In genomic region chr1:191834825-191835224, GRCm38 (mm10) we compare ENCODE assay signal across 8 mouse cellular contexts. TPM values are rescaled to one million over a fixed set of nuclear protein-coding genes. Genes with fewer than 3 reads are reported as not detected.
DNase-seq lines count a peak whose midpoint lies in the region; ATAC-seq and TF ChIP-seq lines count a peak whose summit lies in the region.

No protein-coding gene starts in this region.

- H3K36me3 ChIP-seq in heart, embryonic 13.5 days, result peaks cover 43% of the 10 kb centered on the region
- peaks cover 34% of the 10 kb centered on the region for H3K36me3 ChIP-seq in kidney, embryonic 15.5 days
- H3K36me3 ChIP-seq in liver, embryonic 16.5 days (ENCODE audit: control insufficient read depth, insufficient read depth), result peaks cover 26% of the 10 kb centered on the region
- H3K36me3 ChIP-seq in neural tube, embryonic 13.5 days, result no peaks in the 10 kb centered on the region
- peaks cover 9% of the 10 kb centered on the region for H3K36me3 ChIP-seq in thymus, adult 2 months (ENCODE audit: control insufficient read depth, insufficient read depth, low read length)

- H3K4me2 ChIP-seq in heart, embryonic 13.5 days, result peak overlapping the region; percentile 48
- H3K4me2 ChIP-seq in kidney, embryonic 15.5 days, result peak overlapping the region; percentile 29; the same call in 1 of the 2 replicates
- H3K4me2 ChIP-seq in liver, embryonic 16.5 days (ENCODE audit: low read depth, low read length), result 0 out of 2 replicates have a peak overlapping the region, but pooled peaks have one; percentile 18
- no peak overlapping the region for H3K4me2 ChIP-seq in neural tube, embryonic 13.5 days

- no peak for ATAC-seq in heart, embryonic 13.5 days (ENCODE audit: extremely low read depth, insufficient number of reproducible peaks, low FRiP score, low TSS enrichment)
- 0 out of 2 replicates have a peak, but pooled peaks have one; percentile 59 for ATAC-seq in kidney, embryonic 15.5 days (replicated peaks; ENCODE audit: low FRiP score)
- ATAC-seq in liver, embryonic 16.5 days (ENCODE audit: low read depth), result peak; percentile 60
- ATAC-seq in neural tube, embryonic 13.5 days (ENCODE audit: low read depth), result peak; percentile 44; the same call in 1 of the 2 replicates

- H3K4me3 ChIP-seq in embryonic fibroblast, embryonic 13.5 days (ENCODE audit: insufficient read depth, low read length), result no peak overlapping the region
- 0 out of 2 replicates have a peak overlapping the region, but pooled peaks have one; percentile 18 for H3K4me3 ChIP-seq in heart, embryonic 13.5 days
- no peak overlapping the region for H3K4me3 ChIP-seq in kidney, embryonic 15.5 days (replicated peaks)
- H3K4me3 ChIP-seq in liver, embryonic 16.5 days (ENCODE audit: low read depth, low read length), result no peak overlapping the region
- H3K4me3 ChIP-seq in neural tube, embryonic 13.5 days, result no peak overlapping the region
- H3K4me3 ChIP-seq in thymus, adult 2 months (ENCODE audit: control insufficient read depth, insufficient read depth, low read length), result no peak overlapping the region

- H3K9me3 ChIP-seq in heart, embryonic 13.5 days, result no peaks in the 10 kb centered on the region
- H3K9me3 ChIP-seq in kidney, embryonic 15.5 days (replicated peaks), result no peaks in the 10 kb centered on the region
- no peaks in the 10 kb centered on the region for H3K9me3 ChIP-seq in liver, embryonic 16.5 days (replicated peaks; ENCODE audit: control insufficient read depth, low read length)
- H3K9me3 ChIP-seq in neural tube, embryonic 13.5 days, result no peaks in the 10 kb centered on the region

- H3K9ac ChIP-seq in heart, embryonic 13.5 days, result peak overlapping the region; percentile 60; the same call in 1 of the 2 replicates
- no peak overlapping the region for H3K9ac ChIP-seq in kidney, embryonic 15.5 days
- no peak overlapping the region for H3K9ac ChIP-seq in liver, embryonic 16.5 days (ENCODE audit: low read depth, low read length)
- no peak overlapping the region for H3K9ac ChIP-seq in neural tube, embryonic 13.5 days

- H3K27me3 ChIP-seq in heart, embryonic 13.5 days (replicated peaks), result no peaks in the 10 kb centered on the region
- no peaks in the 10 kb centered on the region for H3K27me3 ChIP-seq in kidney, embryonic 15.5 days
- no peaks in the 10 kb centered on the region for H3K27me3 ChIP-seq in liver, embryonic 16.5 days (ENCODE audit: control insufficient read depth, insufficient read depth, low read depth, low read length)
- H3K27me3 ChIP-seq in neural tube, embryonic 13.5 days, result no peaks in the 10 kb centered on the region
- no peaks in the 10 kb centered on the region for H3K27me3 ChIP-seq in thymus, adult 2 months (ENCODE audit: control insufficient read depth, insufficient read depth, low read length)

- peak; percentile 84 for DNase-seq in CD4-positive, CD25-positive, alpha-beta regulatory T cell, adult 2 months (ENCODE audit: low read depth, low spot score)
- peak; percentile 79 for DNase-seq in adrenal gland, postnatal 25 days
- DNase-seq in thymus, adult 2 months, result peak; percentile 52

- H3K27ac ChIP-seq in embryonic fibroblast, embryonic 13.5 days (ENCODE audit: insufficient read depth, low read length), result no peak overlapping the region
- no peak overlapping the region for H3K27ac ChIP-seq in heart, embryonic 13.5 days (replicated peaks)
- no peak overlapping the region for H3K27ac ChIP-seq in kidney, embryonic 15.5 days
- H3K27ac ChIP-seq in liver, embryonic 16.5 days (ENCODE audit: low read length), result no peak overlapping the region
- H3K27ac ChIP-seq in neural tube, embryonic 13.5 days (replicated peaks), result no peak overlapping the region
- H3K27ac ChIP-seq in thymus, adult 2 months (ENCODE audit: control insufficient read depth, insufficient read depth, low read length), result no peak overlapping the region

- no peaks in the 10 kb centered on the region for H3K4me1 ChIP-seq in embryonic fibroblast, embryonic 13.5 days (ENCODE audit: control insufficient read depth, insufficient read depth, low read length)
- peaks cover 16% of the 10 kb centered on the region for H3K4me1 ChIP-seq in heart, embryonic 13.5 days
- peaks cover 25% of the 10 kb centered on the region for H3K4me1 ChIP-seq in kidney, embryonic 15.5 days
- peaks cover 12% of the 10 kb centered on the region for H3K4me1 ChIP-seq in liver, embryonic 16.5 days (ENCODE audit: control insufficient read depth, low read depth, low read length)
- peaks cover 12% of the 10 kb centered on the region for H3K4me1 ChIP-seq in neural tube, embryonic 13.5 days (replicated peaks)
- no peaks in the 10 kb centered on the region for H3K4me1 ChIP-seq in thymus, adult 2 months (replicated peaks; ENCODE audit: control insufficient read depth, insufficient read depth, low read length)

- TF ChIP-seq POLR2A in embryonic fibroblast, embryonic 13.5 days (IDR thresholded peaks at IDR 0.05; ENCODE audit: low read depth, low read length), result no peak
- TF ChIP-seq POLR2A in thymus, adult 2 months (IDR thresholded peaks at IDR 0.05; ENCODE audit: control insufficient read depth, extremely low read depth, insufficient read depth, low read length, poor library complexity), result no peak

- 6% methylated on average over 19 of the region's 19 CpGs for WGBS in heart, embryonic 13.5 days
- WGBS in kidney, embryonic 15.5 days, result 9% methylated on average over 19 of the region's 19 CpGs
- WGBS in liver, embryonic 16.5 days (ENCODE audit: insufficient replicate concordance), result 11% methylated on average over 19 of the region's 19 CpGs
- 12% methylated on average over 19 of the region's 19 CpGs for WGBS in neural tube, embryonic 13.5 days
- 15% methylated on average over 19 of the region's 19 CpGs for WGBS in thymus, adult 2 months

- TF ChIP-seq CTCF in embryonic fibroblast, embryonic 13.5 days (IDR thresholded peaks at IDR 0.05; ENCODE audit: borderline replicate concordance, insufficient read depth, low read length), result peak; percentile 84
- TF ChIP-seq CTCF in thymus, adult 2 months (IDR thresholded peaks at IDR 0.05; ENCODE audit: borderline replicate concordance, control insufficient read depth, extremely low read depth, insufficient read depth, low read length, poor library complexity), result peak; percentile 84; the same call in 1 of the 2 replicates

RNA-seq across cellular contexts. Expression of gene Nek2, which starts 13.6 kb away (rescaled TPM):
- 6.7 and 6.8 TPM in 2 replicates for total RNA-seq in adrenal gland, postnatal 25 days (2021)
- 13.6 and 20.9 TPM in 2 replicates for polyA plus RNA-seq in embryonic fibroblast, embryonic 13.5 days (2011; ENCODE audit: insufficient read length, low read depth, missing spikeins)
- 31.7 and 33.9 TPM in 2 replicates for polyA plus RNA-seq in heart, embryonic 13.5 days (2015; fragmentation: Nextera tagmentation; extraction: Ambion mirVana)
- polyA plus RNA-seq in kidney, embryonic 15.5 days (2015; fragmentation: Nextera tagmentation; extraction: Ambion mirVana), result 44.5 and 45.1 TPM in 2 replicates
- polyA plus RNA-seq in liver, embryonic 16.5 days (2015; fragmentation: Nextera tagmentation; extraction: Ambion mirVana), result 27.2 and 29.4 TPM in 2 replicates
- polyA plus RNA-seq in neural tube, embryonic 13.5 days (2015; fragmentation: Nextera tagmentation; extraction: Ambion mirVana), result 6.0 and 9.1 TPM in 2 replicates
- 14.9 and 24.3 TPM in 2 replicates for polyA plus RNA-seq in thymus, adult 2 months (2012; rRNA removed)
